Mouse (Mus musculus): Measurements from ENCODE around the gene Ltk.

DNA sequence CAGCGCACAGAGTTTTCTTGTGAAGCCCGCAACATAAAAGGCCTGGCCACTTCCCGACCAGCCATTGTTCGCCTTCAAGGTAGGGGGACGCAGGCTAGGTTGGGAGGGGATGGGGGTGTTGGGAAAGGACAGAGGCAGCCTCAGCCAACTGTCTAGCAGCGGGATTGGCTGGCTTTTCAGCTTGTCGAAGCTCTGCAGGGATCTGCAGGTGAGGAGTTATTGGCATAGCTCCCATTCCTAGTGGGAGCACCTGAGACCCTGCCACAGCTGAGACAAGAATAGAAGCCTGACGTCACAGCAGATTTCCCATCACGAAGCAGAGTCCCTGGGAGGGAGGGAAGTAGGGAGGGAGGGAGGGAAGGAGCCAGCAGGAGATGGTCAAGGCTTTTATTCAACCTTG is 44.5 kb upstream of the Ltk start:
- TF ChIP-seq CTCF (IDR thresholded peaks at IDR 0.05; ENCODE audit: low read depth, low read length) (no peak), POLR2A (IDR thresholded peaks at IDR 0.05; ENCODE audit: extremely low read depth, insufficient read depth, low read length) (no peak)

Data from liver, adult 2 months (tissue).